Mouse (Mus musculus) embryonic stem cell, embryonic (primary cell): Measurements from ENCODE around the gene Fmn2.

Source experiments
- CTCF ChIA-PET, 4 experiments: fragments of 300-600 bp in 2 of 4; fragments of 350-600 bp in 2 of 4; sonication (Branson Sonifier 250); formaldehyde crosslinking; loops; one replicate each; lab custom pipeline; 2022; ENCODE audit warnings: inconsistent platforms in 2 of 4; lab: Charles Lee
- POLR2A ChIA-PET, 4 experiments: fragments of 300-600 bp in 2 of 4; fragments of 350-600 bp in 2 of 4; sonication (Branson Sonifier 250); formaldehyde crosslinking; loops; one replicate each; lab custom pipeline; 2022; ENCODE audit warnings: antibody characterized with exemption in 4 of 4, inconsistent platforms in 1 of 4; lab: Charles Lee

Fmn2 gene

GRCm38 (mm10) chr1:174536742-174537453 lies 35.3 kb downstream of the Fmn2 start:
- POLR2A ChIA-PET = interaction anchor here in 2 of 4 experiments (0.7 to 1.5 kb wide), 4 partner anchors 9 to 51 kb away, joined by 3 to 6 read pairs (median 4); partner anchors contain the start of gene Fmn2 (in 1 of the 2)

GRCm38 (mm10) chr1:174537491-174537890 lies 35.9 kb downstream of the Fmn2 start:
- CTCF ChIA-PET = interaction anchor here in 2 of 4 experiments (0.6 to 1.1 kb wide), 4 partner anchors 16 to 1088 kb away, joined by 3 to 4 read pairs (median 3); partner anchors contain the start of gene Fh1 (in 1 of the 2)
- POLR2A ChIA-PET = interaction anchor here in 2 of 4 experiments (0.7 to 1.5 kb wide), 3 partner anchors 12 to 52 kb away, joined by 4 to 6 read pairs (median 4); partner anchors contain the start of gene Fmn2 (in 1 of the 2)

More at GRCm38 (mm10) chr1:174536742-174537453, 35.3 kb downstream of the Fmn2 start:
- CTCF ChIA-PET = interaction anchor here in 2 of 4 experiments (0.7 to 0.8 kb wide), 2 partner anchors 17 kb away, joined by 3 to 4 read pairs; no protein-coding TSS in a partner anchor

GRCm38 (mm10) chr1:174548291-174548690 lies 46.7 kb downstream of the Fmn2 start:
- CTCF ChIA-PET = no interaction called here
- POLR2A ChIA-PET = no interaction called here

GRCm38 (mm10) chr1:174553272-174554007 lies 51.8 kb downstream of the Fmn2 start:
- POLR2A ChIA-PET = interaction anchor here in 1 of 4 experiments (0.7 to 1.6 kb wide), 3 partner anchors 28 to 83 kb away, joined by 4 to 5 read pairs (median 4); no protein-coding TSS in a partner anchor

GRCm38 (mm10) chr1:174555412-174555811 lies 53.8 kb downstream of the Fmn2 start:
- POLR2A ChIA-PET = no interaction called here
- CTCF ChIA-PET = interaction anchor here in 1 of 4 experiments (0.9 to 1.1 kb wide), 2 partner anchors 85 to 88 kb away, joined by 3 to 4 read pairs; no protein-coding TSS in a partner anchor

More at GRCm38 (mm10) chr1:174553272-174554007, 51.8 kb downstream of the Fmn2 start:
- CTCF ChIA-PET = interaction anchor here (0.5 to 1.8 kb wide), 25 partner anchors 15 to 1176 kb away, joined by 3 to 13 read pairs (median 4); no protein-coding TSS in a partner anchor

- CTCF ChIA-PET = interaction anchor here in 1 of 4 experiments (0.6 to 0.7 kb wide), 2 partner anchors 87 to 117 kb away, joined by 3 to 4 read pairs; no protein-coding TSS in a partner anchor
- POLR2A ChIA-PET = interaction anchor here in 1 of 4 experiments (0.8 kb wide), 1 partner anchor 32 kb away, joined by 3 read pairs; no protein-coding TSS in a partner anchor
Measured at GRCm38 (mm10) chr1:174557211-174557610, 55.6 kb downstream of the Fmn2 start.

GRCm38 (mm10) chr1:174557841-174558240 lies 56.2 kb downstream of the Fmn2 start:
- POLR2A ChIA-PET = interaction anchor here in 1 of 4 experiments (0.6 kb wide), 1 partner anchor 151 kb away, joined by 3 read pairs; no protein-coding TSS in a partner anchor
- CTCF ChIA-PET = interaction anchor here in 1 of 4 experiments (0.6 kb wide), 1 partner anchor 117 kb away, joined by 3 read pairs; no protein-coding TSS in a partner anchor

- ChIA-PET CTCF (no interaction called here), POLR2A (no interaction called here)
Measured at GRCm38 (mm10) chr1:174558488-174558887, 56.9 kb downstream of the Fmn2 start.

GRCm38 (mm10) chr1:174564561-174564960 lies 62.9 kb downstream of the Fmn2 start:
- CTCF ChIA-PET = no interaction called here
- POLR2A ChIA-PET = no interaction called here

- ChIA-PET POLR2A (no interaction called here), CTCF (no interaction called here)
Measured at GRCm38 (mm10) chr1:174568609-174569008, 67.0 kb downstream of the Fmn2 start.

GRCm38 (mm10) chr1:174592420-174592980 lies 90.9 kb downstream of the Fmn2 start:
- POLR2A ChIA-PET = interaction anchor here in 1 of 4 experiments (1.0 kb wide), 1 partner anchor 17 kb away, joined by 3 read pairs; no protein-coding TSS in a partner anchor
- CTCF ChIA-PET = interaction anchor here in 3 of 4 experiments (0.5 to 0.6 kb wide), 4 partner anchors 84 to 244 kb away, joined by 3 to 4 read pairs (median 4); no protein-coding TSS in a partner anchor

- ChIA-PET CTCF (interaction anchor here in 2 of 4 experiments (0.6 to 1.5 kb wide), 3 partner anchors 24 to 705 kb away, joined by 3 to 4 read pairs (median 4); no protein-coding TSS in a partner anchor), POLR2A (interaction anchor here in 1 of 4 experiments (0.5 kb wide), 1 partner anchor 80 kb away, joined by 3 read pairs; no protein-coding TSS in a partner anchor)
Measured at GRCm38 (mm10) chr1:174594989-174595388, 93.4 kb downstream of the Fmn2 start.

GRCm38 (mm10) chr1:174597495-174597894 lies 95.9 kb downstream of the Fmn2 start:
- CTCF ChIA-PET = no interaction called here
- POLR2A ChIA-PET = no interaction called here

- ChIA-PET POLR2A (no interaction called here), CTCF (no interaction called here)
Measured at GRCm38 (mm10) chr1:174598226-174598625, 96.6 kb downstream of the Fmn2 start.

- CTCF ChIA-PET = no interaction called here
Measured at GRCm38 (mm10) chr1:174600041-174600440, 98.4 kb downstream of the Fmn2 start.

GRCm38 (mm10) chr1:174600620-174601019 lies 99.0 kb downstream of the Fmn2 start:
- ChIA-PET POLR2A (no interaction called here), CTCF (no interaction called here)

More at GRCm38 (mm10) chr1:174600041-174600440, 98.4 kb downstream of the Fmn2 start:
- POLR2A ChIA-PET = interaction anchor here in 1 of 4 experiments (1.2 kb wide), 1 partner anchor 30 kb away, joined by 3 read pairs; no protein-coding TSS in a partner anchor

GRCm38 (mm10) chr1:174617368-174617767 lies 115.7 kb downstream of the Fmn2 start:
- CTCF ChIA-PET = no interaction called here
- POLR2A ChIA-PET = no interaction called here

GRCm38 (mm10) chr1:174621512-174621911 lies 119.9 kb downstream of the Fmn2 start:
- CTCF ChIA-PET = no interaction called here
- POLR2A ChIA-PET = no interaction called here
